Mouse (Mus musculus) ES-Bruce4 (cell line): ENCODE measurements around the gene Plekhg2. TPM values are rescaled to one million over a fixed set of nuclear protein-coding genes. Genes with fewer than 3 reads are reported as not detected.

Experiments
- H3K27ac ChIP-seq: 2 replicates; pipeline ENCODE4 v1.5.1; 2012; ENCODE audit warnings: low read length, inconsistent platforms; ENCODE audit not compliant: insufficient read depth
- H3K27me3 ChIP-seq: 2 replicates; pipeline ENCODE4 v1.6.1; 2012; ENCODE audit warnings: mild to moderate bottlenecking, low read length, inconsistent platforms; ENCODE audit not compliant: control insufficient read depth, poor library complexity, insufficient read depth, severe bottlenecking
- H3K36me3 ChIP-seq: 2 replicates; pipeline ENCODE4 v1.6.1; 2012; ENCODE audit warnings: inconsistent platforms, mild to moderate bottlenecking, low read length, moderate library complexity; ENCODE audit not compliant: control insufficient read depth, poor library complexity, insufficient read depth, severe bottlenecking
- H3K4me1 ChIP-seq: one replicate; pipeline ENCODE4 v1.8.1; 2011; ENCODE audit warnings: low read length; ENCODE audit not compliant: control insufficient read depth, insufficient read depth
- H3K4me3 ChIP-seq: 2 replicates; pipeline ENCODE4 v1.5.1; 2011; ENCODE audit warnings: low read depth, mild to moderate bottlenecking, low read length
- H3K9ac ChIP-seq: 2 replicates; pipeline ENCODE4 v1.6.1; 2012; ENCODE audit warnings: low read depth, mild to moderate bottlenecking, inconsistent platforms; ENCODE audit not compliant: poor library complexity, severe bottlenecking
- H3K9me3 ChIP-seq: replicated peaks from 2 replicates; pipeline ENCODE4 v1.6.1; 2012; ENCODE audit warnings: mild to moderate bottlenecking, low read length, inconsistent platforms; ENCODE audit not compliant: control insufficient read depth, poor library complexity, insufficient read depth, severe bottlenecking
- CTCF ChIP-seq: IDR thresholded peaks from one replicate; pipeline ENCODE4 v1.8.1; 2011; ENCODE audit warnings: low read depth, low read length
- EP300 ChIP-seq: IDR thresholded peaks from 2 replicates; pipeline ENCODE4 v1.6.1; 2011; ENCODE audit warnings: low read depth, low read length; ENCODE audit not compliant: insufficient read depth
- POLR2A ChIP-seq: IDR thresholded peaks from one replicate; pipeline ENCODE4 v1.8.1; 2011; ENCODE audit warnings: low read length; ENCODE audit not compliant: insufficient read depth
- polyA plus RNA-seq: library from polyadenylated mRNA; stranded (reverse); fragments of >200 nt; gene quantifications from 2 replicates; pipeline ENCODE4 v1.2.4, GENCODE M21; 2011; ENCODE audit warnings: low read depth; ENCODE audit not compliant: missing spikeins, insufficient read depth, insufficient read length

The Plekhg2 gene
- polyA plus RNA-seq, 1 experiment: 85.5 TPM

DNA sequence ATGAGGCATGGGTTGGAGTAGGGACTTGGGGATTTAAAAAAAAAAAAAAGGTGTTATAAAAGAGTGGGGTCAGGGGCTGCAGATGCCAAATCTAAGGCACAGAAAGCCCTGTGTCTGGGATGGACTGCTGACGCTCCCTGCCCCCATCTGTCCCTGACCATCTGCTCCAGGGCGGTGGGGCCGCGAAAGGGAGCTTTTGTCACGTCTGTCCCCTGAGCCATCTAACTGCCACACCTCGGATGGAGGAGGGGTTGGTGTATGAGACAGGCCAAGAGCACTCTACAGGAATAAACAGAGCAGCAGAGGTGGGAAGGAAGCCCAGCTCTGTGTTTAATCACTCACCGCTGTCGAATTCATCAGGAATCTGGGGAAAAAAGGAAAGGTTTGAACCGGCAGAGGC, 62.7 kb downstream of the Plekhg2 start:
- Histone ChIP-seq H3K36me3 (peaks cover 43% of the 10 kb centered on the region), H3K4me3 (no peak overlapping the region), H3K4me1 (peaks cover 2% of the 10 kb centered on the region), H3K9me3 (no peaks in the 10 kb centered on the region), H3K9ac (no peak overlapping the region), H3K27me3 (no peaks in the 10 kb centered on the region), H3K27ac (no peak overlapping the region)
- no peak for TF ChIP-seq EP300
- no peak for TF ChIP-seq CTCF
- no peak for TF ChIP-seq POLR2A

Other genes starting within 250 kb of the Plekhg2 start
- gene 9530053A07Rik, start 243.1 kb downstream of the Plekhg2 start, polyA plus RNA-seq: 0.13 TPM in 1 of 2 replicates, not detected in the other
- 441 and 480 TPM in 2 replicates for gene Fbl, start 202.9 kb downstream of the Plekhg2 start, polyA plus RNA-seq
- 9.2 and 9.5 TPM in 2 replicates for gene Dyrk1b, start 193.1 kb downstream of the Plekhg2 start, polyA plus RNA-seq
- 17.2 and 17.3 TPM in 2 replicates for gene Eid2, start 104.7 kb downstream of the Plekhg2 start, polyA plus RNA-seq
- 8.5 and 8.8 TPM in 2 replicates for gene Eid2b, start 94.9 kb downstream of the Plekhg2 start, polyA plus RNA-seq
- gene Selenov, start 81.4 kb downstream of the Plekhg2 start, polyA plus RNA-seq: 0.70 and 3.2 TPM in 2 replicates
- gene Dll3, start 70.4 kb downstream of the Plekhg2 start, polyA plus RNA-seq: 9.5 and 10.5 TPM in 2 replicates
- gene Timm50, start 60.5 kb downstream of the Plekhg2 start, polyA plus RNA-seq: 70.5 and 76.4 TPM in 2 replicates
- gene Supt5, start 33.9 kb downstream of the Plekhg2 start, polyA plus RNA-seq: 98.4 and 101 TPM in 2 replicates
- 1,972 and 2,086 TPM in 2 replicates for gene Rps16, start 21.9 kb downstream of the Plekhg2 start, polyA plus RNA-seq
- gene Zfp36, start 7.7 kb upstream of the Plekhg2 start, polyA plus RNA-seq: 25.7 and 26.0 TPM in 2 replicates
- 16.6 and 18.1 TPM in 2 replicates for gene Med29, start 20.1 kb upstream of the Plekhg2 start, polyA plus RNA-seq
- 88.7 and 96.2 TPM in 2 replicates for gene Paf1, start 20.4 kb upstream of the Plekhg2 start, polyA plus RNA-seq
- 37.6 and 45.2 TPM in 2 replicates for gene Gmfg, start 64.8 kb upstream of the Plekhg2 start, polyA plus RNA-seq
- gene Lrfn1, start 79.4 kb upstream of the Plekhg2 start, polyA plus RNA-seq: 14.6 and 21.9 TPM in 2 replicates
- not detected in 2 replicates for gene Ifnl2, start 137.9 kb upstream of the Plekhg2 start, polyA plus RNA-seq
- not detected in 2 replicates for gene Ifnl3, start 150.2 kb upstream of the Plekhg2 start, polyA plus RNA-seq
- not detected in 2 replicates for gene Sycn, start 168.3 kb upstream of the Plekhg2 start, polyA plus RNA-seq
- 4.5 and 6.4 TPM in 2 replicates for gene Nccrp1, start 174.7 kb upstream of the Plekhg2 start, polyA plus RNA-seq
- gene Samd4b, start 225.5 kb upstream of the Plekhg2 start, polyA plus RNA-seq: 86.0 and 94.1 TPM in 2 replicates
- 64.4 and 75.1 TPM in 2 replicates for gene Pak4, start 225.6 kb upstream of the Plekhg2 start, polyA plus RNA-seq